In the genomic region with DNA sequence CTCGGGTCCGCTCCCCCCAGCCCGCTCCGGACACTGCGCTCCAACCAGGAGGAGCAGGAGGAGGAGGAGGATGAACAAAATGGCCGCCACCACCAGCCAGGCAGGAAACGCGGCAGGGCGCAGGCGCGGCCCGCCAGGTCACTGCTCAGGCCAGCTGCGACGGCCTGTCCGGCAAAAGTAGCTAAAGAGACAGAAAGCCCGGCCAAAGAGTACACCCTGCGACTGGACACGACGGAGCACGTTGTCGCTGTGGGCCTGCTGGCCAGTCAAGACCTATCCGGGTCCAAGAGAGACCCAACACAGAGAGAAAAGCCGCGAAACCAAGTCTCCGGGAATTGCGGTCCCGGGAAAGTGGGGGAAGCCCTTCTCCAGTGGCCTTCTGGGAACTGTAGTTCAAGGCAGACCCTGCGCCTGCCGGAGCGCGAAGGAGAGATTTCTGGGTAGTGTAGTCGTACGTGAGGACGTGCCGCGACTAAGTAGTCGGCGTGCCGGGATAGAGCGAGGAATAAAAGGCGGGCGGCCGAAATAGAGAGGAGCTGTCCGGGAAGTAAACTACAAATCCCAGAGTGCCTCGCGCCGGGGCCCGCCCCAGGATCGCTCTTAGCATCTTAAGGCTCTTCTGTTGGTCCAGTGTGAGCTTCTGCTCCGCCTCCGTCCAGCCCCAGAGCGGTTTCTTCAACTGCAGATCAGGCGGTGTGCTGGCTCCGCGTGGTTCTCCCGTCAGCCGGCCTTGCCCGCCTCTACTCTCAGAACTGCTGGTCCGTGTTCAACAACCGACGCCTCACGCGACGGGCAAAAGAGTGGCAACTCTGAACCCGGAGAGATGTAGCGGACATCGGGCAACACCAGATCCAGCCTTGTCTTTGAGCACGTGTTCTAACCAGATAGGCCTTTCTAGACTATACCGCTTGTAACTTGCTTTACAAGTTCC, we compare ENCODE assay signal across 7 mouse cellular contexts. TPM values are rescaled to one million over a fixed set of nuclear protein-coding genes. Genes with fewer than 3 reads are reported as not detected.
DNase-seq lines count a peak whose midpoint lies in the region; ATAC-seq lines count a peak whose summit lies in the region.

Tial1 (minus strand) TSS at position 433 of the 931 bp plus-strand sequence.

- H3K4me3 ChIP-seq in intestine, embryonic 15.5 days (replicated peaks) = peak within 1 kb of the TSS; percentile 67
- peak within 1 kb of the TSS; percentile 88 for H3K4me3 ChIP-seq in midbrain, embryonic 10.5 days

- peak; percentile 99 for ATAC-seq in intestine, embryonic 15.5 days

- peak; percentile 99 for DNase-seq in adrenal gland, adult 2 months
- DNase-seq in embryo, embryonic 11.5 days (ENCODE audit: low read depth, low spot score) = peak; percentile 96
- DNase-seq in gastrocnemius, postnatal 36 days = peak; percentile 96 to 97
- peak; percentile 97 to 100 for DNase-seq in left cerebral cortex, postnatal 25 days (ENCODE audit: low spot score in 2 of 2)
- peak; percentile 98 for DNase-seq in midbrain, embryonic 10.5 days (ENCODE audit: low spot score)
- peak; percentile 94 for DNase-seq in right cerebral cortex, postnatal 4 days

- H3K9me3 ChIP-seq in intestine, embryonic 15.5 days = no peaks in the 10 kb centered on the region
- H3K9me3 ChIP-seq in midbrain, embryonic 10.5 days (replicated peaks) = no peaks in the 10 kb centered on the region

- peak within 1 kb of the TSS; percentile 86 for H3K4me2 ChIP-seq in intestine, embryonic 15.5 days (replicated peaks)

- H3K36me3 ChIP-seq in intestine, embryonic 15.5 days = no peaks in the 10 kb centered on the region
- no peaks in the 10 kb centered on the region for H3K36me3 ChIP-seq in midbrain, embryonic 10.5 days

- peaks cover 10% of the 10 kb centered on the region; the same call in 1 of the 2 replicates for H3K4me1 ChIP-seq in intestine, embryonic 15.5 days (replicated peaks)
- H3K4me1 ChIP-seq in midbrain, embryonic 10.5 days = peaks cover 28% of the 10 kb centered on the region

- H3K27ac ChIP-seq in intestine, embryonic 15.5 days = peak within 1 kb of the TSS; percentile 98
- H3K27ac ChIP-seq in midbrain, embryonic 10.5 days (replicated peaks) = peak within 1 kb of the TSS; percentile 99

- H3K27me3 ChIP-seq in intestine, embryonic 15.5 days (replicated peaks) = no peaks in the 10 kb centered on the region
- no peaks in the 10 kb centered on the region for H3K27me3 ChIP-seq in midbrain, embryonic 10.5 days (ENCODE audit: low read depth, poor library complexity, severe bottlenecking)

- under 1% methylated on average over 69 of the region's 69 CpGs for WGBS in intestine, embryonic 15.5 days
- under 1% methylated on average over 69 of the region's 69 CpGs for WGBS in midbrain, embryonic 10.5 days

- peak within 1 kb of the TSS; percentile 82 for H3K9ac ChIP-seq in intestine, embryonic 15.5 days

- intact Hi-C loops in gastrocnemius, postnatal 36 days (cut with DNase I) = loop anchor here (5.0 kb wide), 1 partner anchor 61 kb away; the partner anchor contains the start of gene Bag3
- intact Hi-C loops in left cerebral cortex, postnatal 25 days (cut with DNase I) = loop anchor here (2.0 to 5.0 kb wide), 2 partner anchors 214 to 229 kb away; partner anchors contain the start of gene Tgfb1i1

RNA-seq across cellular contexts. Expression of gene Tial1, which starts in this region (rescaled TPM):
- 10 to 100 TPM; 73.1 to 96.3 TPM for total RNA-seq in adrenal gland, adult 2 months (2021)
- polyA plus RNA-seq in adrenal gland, adult 2 months (2012; rRNA removed) = 26.4 and 33.0 TPM in 2 replicates
- total RNA-seq in gastrocnemius, postnatal 36 days (2021) = 10 to 100 TPM; 35.3 to 38.8 TPM
- 19.9 and 24.2 TPM in 2 replicates for polyA plus RNA-seq in intestine, embryonic 15.5 days (2015; fragmentation: Nextera tagmentation; extraction: Ambion mirVana)
- total RNA-seq in left cerebral cortex, postnatal 25 days (2021) = 100 to 1,000 TPM in 1 of 2 experiments, 10 to 100 TPM in 1; 89.6 to 102 TPM
- 28.0 and 29.3 TPM in 2 replicates for polyA plus RNA-seq in midbrain, embryonic 10.5 days (2016; fragmentation: Nextera tagmentation; extraction: Ambion mirVana)

Comparison
In these comparisons a context has a peak if more than half of its experiments do, and no peak if none do; other contexts are left out.
1. Peak in every context shown above with its lines: DNase-seq, ATAC-seq, H3K4me3 ChIP-seq and H3K27ac ChIP-seq.